Mouse (Mus musculus) frontal cortex, adult 2 months (tissue): ENCODE results near the gene Igdcc4. TPM values are rescaled to one million over a fixed set of nuclear protein-coding genes. Genes with fewer than 3 reads are reported as not detected.

Experiments used
- polyA plus RNA-seq: library from polyadenylated mRNA; depleted of rRNA; stranded (reverse); fragments of >200 nt; gene quantifications from 2 replicates; pipeline ENCODE4 v1.2.3, GENCODE M21; 2012; rRNA removed

Igdcc4 gene
- polyA plus RNA-seq, 1 experiment: 30.9 TPM

Other genes with a start within 250 kb of the Igdcc4 start
- gene Slc24a1, start 149.9 kb upstream of the Igdcc4 start, polyA plus RNA-seq: 0.08 and 0.14 TPM in 2 replicates
- gene Ints14, start 140.6 kb upstream of the Igdcc4 start, polyA plus RNA-seq: 19.2 and 20.4 TPM in 2 replicates
- gene Hacd3, start 79.8 kb upstream of the Igdcc4 start, polyA plus RNA-seq: 140 and 153 TPM in 2 replicates
- gene Dpp8, start 69.1 kb upstream of the Igdcc4 start, polyA plus RNA-seq: 73.5 and 76.7 TPM in 2 replicates
- 2.6 and 3.1 TPM in 2 replicates for gene Igdcc3, start 39.7 kb downstream of the Igdcc4 start, polyA plus RNA-seq
- gene Parp16, start 93.9 kb downstream of the Igdcc4 start, polyA plus RNA-seq: 3.9 TPM in 2 replicates
- 0.08 TPM in 2 replicates for gene Cilp, start 163.7 kb downstream of the Igdcc4 start, polyA plus RNA-seq
- gene Clpx, start 192.8 kb downstream of the Igdcc4 start, polyA plus RNA-seq: 19.1 and 22.2 TPM in 2 replicates
- 16.8 and 16.9 TPM in 2 replicates for gene Pdcd7, start 244.6 kb downstream of the Igdcc4 start, polyA plus RNA-seq